Mouse (Mus musculus): ENCODE data around the gene Acot9.
A peak's percentile ranks its signal among the peaks of the same experiment; 100 is the strongest.

- no peak for TF ChIP-seq CTCF (IDR thresholded peaks at IDR 0.05; ENCODE audit: borderline replicate concordance, extremely low read depth, insufficient read depth, insufficient read length)
- TF ChIP-seq POLR2A (IDR thresholded peaks at IDR 0.05; ENCODE audit: borderline replicate concordance, extremely low read depth, insufficient read depth, insufficient read length, poor library complexity, severe bottlenecking): peak; percentile 63; the same call in 1 of the 2 replicates
Observed at GRCm38 (mm10) chrX:155337905-155338721, 75.9 kb downstream of the Acot9 start.

Measured in brain, embryonic 14.5 days (tissue).